Mouse (Mus musculus) CD4-positive, CD25-positive, alpha-beta regulatory T cell (primary cell): ENCODE data around the gene Nppa. TPM values are rescaled to one million over a fixed set of nuclear protein-coding genes. Genes with fewer than 3 reads are reported as not detected.

Experiments used
- polyA plus RNA-seq: library from polyadenylated mRNA; unstranded; fragments of 100-300 nt; shearing (Covaris generic); gene quantifications from one replicate; pipeline ENCODE4 v1.2.1, GENCODE M21; 2017

Nppa gene
- not detected for polyA plus RNA-seq

DNA sequence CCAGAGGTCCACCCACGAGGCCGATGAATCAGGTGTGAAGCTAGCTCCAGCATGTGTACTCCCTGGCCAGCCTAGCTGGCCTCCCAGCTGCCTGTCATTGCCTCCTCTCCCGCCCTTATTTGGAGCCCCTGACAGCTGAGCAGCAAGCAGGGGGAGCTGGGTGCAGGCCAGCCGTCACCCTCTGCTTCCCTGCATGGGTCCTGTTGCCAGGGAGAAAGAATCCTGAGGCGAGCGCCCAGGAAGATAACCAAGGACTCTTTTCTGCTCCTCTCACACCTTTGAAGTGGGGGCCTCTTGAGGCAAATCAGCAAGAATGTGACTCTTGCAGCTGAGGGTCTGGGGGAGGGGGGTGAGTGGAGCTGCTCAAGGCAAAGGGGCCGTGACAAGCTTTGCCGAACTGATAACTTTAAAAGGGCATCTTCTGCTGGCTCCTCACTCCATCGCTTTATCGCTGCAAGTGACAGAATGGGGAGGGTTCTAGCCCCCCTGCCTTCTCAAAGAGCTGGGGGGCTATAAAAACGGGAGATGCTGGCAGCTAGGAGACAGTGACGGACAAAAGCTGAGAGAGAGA is at the start of gene Nppa:
Gene Nppa (plus strand): TSS at position 521 of the 571 bp plus-strand sequence.

DNA sequence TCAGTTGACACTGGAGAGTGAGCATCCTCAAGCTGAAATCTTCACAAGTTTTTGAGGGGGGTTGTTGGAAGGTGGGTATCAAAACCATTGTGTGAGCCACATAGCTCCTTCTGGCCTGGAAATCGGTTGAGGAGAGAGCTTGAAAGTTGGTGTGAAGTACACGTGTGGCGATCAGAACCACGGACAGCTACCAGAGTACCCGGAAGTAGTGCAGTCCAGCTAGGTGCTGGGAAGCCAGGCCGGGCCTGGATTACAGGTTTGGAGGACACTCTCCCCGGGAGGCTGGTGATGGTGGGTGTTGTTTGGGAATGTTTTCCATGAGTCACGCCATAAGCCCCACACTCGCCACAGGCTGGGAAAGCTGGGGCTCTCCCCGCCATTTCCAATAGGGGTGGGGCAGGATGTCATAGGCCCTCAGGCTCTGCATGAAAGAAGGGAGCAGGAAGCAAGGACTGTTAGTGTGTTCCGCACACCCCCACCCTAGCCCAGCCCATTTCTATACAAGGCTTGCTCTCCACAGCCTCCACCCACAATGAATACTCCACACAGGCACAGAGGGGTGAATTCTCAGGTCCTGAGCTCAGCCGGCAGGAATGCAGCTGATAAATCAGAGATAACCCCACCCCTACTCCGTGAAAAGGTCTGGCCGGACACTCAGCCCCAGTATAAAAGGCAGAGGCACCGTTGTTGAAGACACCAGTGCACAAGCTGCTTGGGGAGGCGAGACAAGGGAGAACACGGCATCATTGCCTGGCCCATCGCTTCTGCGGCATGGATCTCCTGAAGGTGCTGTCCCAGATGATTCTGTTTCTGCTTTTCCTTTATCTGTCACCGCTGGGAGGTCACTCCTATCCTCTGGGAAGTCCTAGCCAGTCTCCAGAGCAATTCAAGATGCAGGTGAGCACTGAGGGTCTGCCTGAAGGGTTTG is 15.1 kb upstream of the Nppa start, which contains the start of gene Nppb:
Gene Nppb (plus strand): TSS at position 584 of the 928 bp plus-strand sequence.

DNA sequence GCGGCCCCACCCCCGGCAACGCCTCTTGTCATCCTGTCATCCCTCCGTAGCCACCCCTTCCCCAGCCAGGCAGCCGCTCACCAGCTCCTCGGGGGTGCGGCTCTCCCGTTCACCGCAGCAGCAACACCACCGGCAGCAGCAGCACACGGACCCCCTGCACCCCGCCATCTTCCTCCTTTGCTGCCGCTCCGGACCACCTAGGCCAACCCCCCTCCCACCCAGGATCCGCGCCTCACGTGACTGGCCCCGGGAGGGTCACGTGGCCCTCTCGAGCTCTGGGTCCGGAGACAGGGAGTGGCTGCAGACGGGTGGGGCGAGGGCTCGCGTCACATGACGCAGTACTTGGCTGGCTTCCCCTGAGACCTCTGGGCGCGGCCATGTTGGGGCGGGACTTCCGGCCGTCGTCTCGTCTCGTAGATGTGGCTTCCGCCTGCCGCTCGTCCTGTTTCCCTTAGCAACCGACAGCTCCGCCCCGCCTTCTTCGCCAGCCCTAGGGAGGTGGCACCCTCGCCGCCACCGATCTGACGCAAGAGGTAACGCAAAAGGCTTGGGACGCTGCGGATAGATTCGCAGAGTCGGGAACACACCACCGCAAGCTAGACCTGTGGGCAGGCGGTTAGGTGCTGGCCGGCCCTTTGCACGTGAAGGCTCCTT is 38.2 kb downstream of the Nppa start, which contains the start of the genes Clcn6 and Mthfr:
Gene Clcn6 (minus strand): TSS at position 222 of the 654 bp plus-strand sequence.
Gene Mthfr (plus strand): TSS at position 478 of the 654 bp plus-strand sequence.

Other genes starting within 250 kb of the Nppa start
- gene Zfp984, start 190.9 kb upstream of the Nppa start, polyA plus RNA-seq: 25.8 TPM
- 4.5 TPM for gene Zfp933, start 152.4 kb upstream of the Nppa start, polyA plus RNA-seq
- 123 TPM for gene Miip, start 131.9 kb upstream of the Nppa start, polyA plus RNA-seq
- gene Fv1, start 131.7 kb upstream of the Nppa start, polyA plus RNA-seq: 5.2 TPM
- gene Mfn2, start 96.0 kb upstream of the Nppa start, polyA plus RNA-seq: 34.6 TPM
- gene Plod1, start 64.0 kb upstream of the Nppa start, polyA plus RNA-seq: 10.4 TPM
- gene 2510039O18Rik, start 59.8 kb upstream of the Nppa start, polyA plus RNA-seq: 114 TPM
- gene Nppb, start 14.9 kb upstream of the Nppa start, polyA plus RNA-seq: not detected
- 7.3 TPM for gene Clcn6, start 38.1 kb downstream of the Nppa start, polyA plus RNA-seq
- gene Mthfr, start 38.4 kb downstream of the Nppa start, polyA plus RNA-seq: 15.8 TPM
- gene Agtrap, start 87.3 kb downstream of the Nppa start, polyA plus RNA-seq: 18.2 TPM
- 44.4 TPM for gene Mad2l2, start 129.7 kb downstream of the Nppa start, polyA plus RNA-seq
- not detected for gene Draxin, start 130.0 kb downstream of the Nppa start, polyA plus RNA-seq
- gene Fbxo6, start 151.4 kb downstream of the Nppa start, polyA plus RNA-seq: 52.5 TPM
- 2.7 TPM for gene Fbxo44, start 159.8 kb downstream of the Nppa start, polyA plus RNA-seq
- gene Fbxo2, start 159.9 kb downstream of the Nppa start, polyA plus RNA-seq: not detected